Mouse (Mus musculus): Measurements from ENCODE around the gene Chaf1a.

Gene Chaf1a

GRCm38 (mm10) chr17:56040030-56040856, at the start of gene Chaf1a:
Gene Chaf1a (plus strand): TSS chr17:56040439.
- DNase-seq (ENCODE audit: low spot score in 2 of 2): peak; percentile 94 to 98

- no peak for DNase-seq (ENCODE audit: low spot score in 2 of 2)
These were observed 44.2 kb upstream of the Chaf1a start for GRCm38 (mm10) chr17:55996007-55996406.

GRCm38 (mm10) chr17:55999794-56000499, 40.3 kb upstream of the Chaf1a start:
- no peak for DNase-seq (ENCODE audit: low spot score in 2 of 2)

- no peak for DNase-seq (ENCODE audit: low spot score in 2 of 2)
These were observed 37.2 kb upstream of the Chaf1a start for GRCm38 (mm10) chr17:56003000-56003399.

GRCm38 (mm10) chr17:56005415-56006061, 34.7 kb upstream of the Chaf1a start, which contains the start of the genes Stap2 and Mpnd:
Gene Stap2 (minus strand): TSS chr17:56005584.
Gene Mpnd (plus strand): TSS chr17:56005711.
- no peak for DNase-seq (ENCODE audit: low spot score in 2 of 2)

- no peak for DNase-seq (ENCODE audit: low spot score in 2 of 2)
These were observed 33.3 kb upstream of the Chaf1a start for GRCm38 (mm10) chr17:56006956-56007355.

GRCm38 (mm10) chr17:56007444-56008355, 32.5 kb upstream of the Chaf1a start:
- no peak for DNase-seq (ENCODE audit: low spot score in 2 of 2)

- DNase-seq (ENCODE audit: low spot score in 2 of 2): peak; percentile 91 to 92
These were observed 31.7 kb upstream of the Chaf1a start for GRCm38 (mm10) chr17:56008356-56009087.

GRCm38 (mm10) chr17:56009088-56009961, 30.9 kb upstream of the Chaf1a start:
- DNase-seq (ENCODE audit: low spot score in 2 of 2): peak; percentile 88

- DNase-seq (ENCODE audit: low spot score in 2 of 2): no peak
These were observed 30.3 kb upstream of the Chaf1a start for GRCm38 (mm10) chr17:56009962-56010240.

GRCm38 (mm10) chr17:56010255-56010654, 30.0 kb upstream of the Chaf1a start:
- DNase-seq (ENCODE audit: low spot score in 2 of 2): no peak

- DNase-seq (ENCODE audit: low spot score in 2 of 2): peak; percentile 66 to 85
These were observed 29.6 kb upstream of the Chaf1a start for GRCm38 (mm10) chr17:56010681-56011080.

- DNase-seq (ENCODE audit: low spot score in 2 of 2): no peak
These were observed 28.8 kb upstream of the Chaf1a start for GRCm38 (mm10) chr17:56011441-56011840.

GRCm38 (mm10) chr17:56015293-56015692, 24.9 kb upstream of the Chaf1a start:
- no peak for DNase-seq (ENCODE audit: low spot score in 2 of 2)

GRCm38 (mm10) chr17:56016382-56016781, 23.9 kb upstream of the Chaf1a start:
- no peak for DNase-seq (ENCODE audit: low spot score in 2 of 2)

- no peak for DNase-seq (ENCODE audit: low spot score in 2 of 2)
These were observed 23.1 kb upstream of the Chaf1a start for GRCm38 (mm10) chr17:56016793-56017785.

GRCm38 (mm10) chr17:56017848-56018247, 22.4 kb upstream of the Chaf1a start:
- DNase-seq (ENCODE audit: low spot score in 2 of 2): no peak

- DNase-seq (ENCODE audit: low spot score in 2 of 2): no peak
These were observed 21.7 kb upstream of the Chaf1a start for GRCm38 (mm10) chr17:56018347-56019131.
